Comparison of ENCODE assay signal across 11 mouse cellular contexts in genomic region chr7:44647729-44648128, GRCm38 (mm10). TPM values are rescaled to one million over a fixed set of nuclear protein-coding genes. Genes with fewer than 3 reads are reported as not detected.
DNase-seq lines count a peak whose midpoint lies in the region; TF ChIP-seq lines count a peak whose summit lies in the region.
"Had no signal": no experiment of that assay in that cellular context is flagged by ENCODE, and none has a peak within 500 bp of the region (broad histone marks: within the 10 kb centered on the region; RNA-seq: fewer than 3 reads in every experiment).

No protein-coding gene starts in this region.

- WGBS in lung, adult 2 months: 36% methylated on average over 10 of the region's 10 CpGs
- 24% methylated on average over 10 of the region's 10 CpGs for WGBS in small intestine, adult 2 months

- H3K4me1 ChIP-seq in lung, adult 2 months (ENCODE audit: control insufficient read depth, insufficient read depth, low read length): 0 out of 2 replicates have a peak, but pooled peaks cover 2% of the 10 kb centered on the region
- no peaks in the 10 kb centered on the region for H3K4me1 ChIP-seq in small intestine, adult 2 months (ENCODE audit: control insufficient read depth, insufficient read depth, insufficient read length, low read length)

- no peaks in the 10 kb centered on the region for H3K27me3 ChIP-seq in small intestine, adult 2 months (ENCODE audit: control insufficient read depth, insufficient read depth, low read length)

- TF ChIP-seq CTCF in lung, adult 2 months (IDR thresholded peaks at IDR 0.05; ENCODE audit: insufficient read depth, low read length): no peak
- TF ChIP-seq CTCF in small intestine, adult 2 months (IDR thresholded peaks at IDR 0.05; ENCODE audit: extremely low read depth, insufficient read length, insufficient replicate concordance, low read depth, low read length): no peak

- no peak overlapping the region for H3K4me3 ChIP-seq in lung, adult 2 months (replicated peaks; ENCODE audit: extremely low read depth, low read depth, low read length)
- H3K4me3 ChIP-seq in small intestine, adult 2 months (ENCODE audit: low read depth, low read length): no peak overlapping the region
- H3K4me3 ChIP-seq: erythroblast, embryonic 14.5 days had no signal

- intact Hi-C loops in gastrocnemius, postnatal 14 days (cut with DNase I; ENCODE audit: low total_unique reads): loop anchor here (2.0 kb wide), 1 partner anchor 61 kb away; the partner anchor contains the start of gene Izumo2
- intact Hi-C loops in gastrocnemius, postnatal 36 days (cut with DNase I): loop anchor here (10.0 kb wide), 1 partner anchor 177 kb away; no protein-coding TSS in a partner anchor
- intact Hi-C loops in left cerebral cortex, postnatal 4 days (cut with DNase I): no loop called here

- H3K27ac ChIP-seq in small intestine, adult 2 months (ENCODE audit: insufficient read depth, low read depth, low read length): peak overlapping the region; percentile 46
- H3K27ac ChIP-seq: liver, embryonic 14.5 days had no signal

- TF ChIP-seq POLR2A in lung, adult 2 months (IDR thresholded peaks at IDR 0.05; ENCODE audit: borderline replicate concordance, extremely low read depth, low read depth, low read length): no peak
- TF ChIP-seq POLR2A in small intestine, adult 2 months (IDR thresholded peaks at IDR 0.05; ENCODE audit: low read depth, low read length): no peak

- DNase-seq in gastrocnemius, postnatal 14 days: peak; percentile 44
- DNase-seq in gastrocnemius, postnatal 36 days: no peak
- peak; percentile 36 to 46 for DNase-seq in heart, adult 9 months (ENCODE audit: low spot score in 2 of 2)
- peak; percentile 64 for DNase-seq in lung, adult 2 months
- DNase-seq in spleen, postnatal 10 days (ENCODE audit: low spot score in 2 of 2): no peak
- no peak for DNase-seq in cerebellum, postnatal 14 days
- no peak for DNase-seq in left cerebral cortex, postnatal 4 days

- peaks cover 67% of the 10 kb centered on the region for H3K36me3 ChIP-seq in small intestine, adult 2 months (ENCODE audit: control insufficient read depth, insufficient read depth, low read length)
- H3K36me3 ChIP-seq: G1E had no signal

RNA-seq across cellular contexts. Expression of gene Myh14, which starts 22.9 kb away (rescaled TPM):
- 10 to 100 TPM; 20.6 to 24.4 TPM for total RNA-seq in gastrocnemius, postnatal 14 days (2021)
- 10 to 100 TPM; 22.5 to 29.7 TPM for total RNA-seq in gastrocnemius, postnatal 36 days (2021)
- polyA plus RNA-seq in lung, adult 2 months (2012; rRNA removed): 223 and 227 TPM in 2 replicates
- polyA plus RNA-seq in small intestine, adult 2 months (2012; rRNA removed): 196 and 563 TPM in 2 replicates
- total RNA-seq in left cerebral cortex, postnatal 4 days (2021): 1 to 10 TPM; 3.0 to 5.7 TPM
- total RNA-seq: G1E had no signal
- polyA plus RNA-seq: G1E had no signal

RNA-seq across cellular contexts. Expression of gene Kcnc3, which starts 57.3 kb away (rescaled TPM):
- total RNA-seq in gastrocnemius, postnatal 14 days (2021): 1 to 10 TPM; 2.9 to 3.1 TPM
- total RNA-seq in gastrocnemius, postnatal 36 days (2021): 1 to 10 TPM; 5.3 to 5.7 TPM
- polyA plus RNA-seq in lung, adult 2 months (2012; rRNA removed): 36.0 and 42.5 TPM in 2 replicates
- polyA plus RNA-seq in small intestine, adult 2 months (2012; rRNA removed): 3.1 and 3.4 TPM in 2 replicates
- 10 to 100 TPM; 31.0 to 33.0 TPM for total RNA-seq in left cerebral cortex, postnatal 4 days (2021)
- polyA plus RNA-seq: G1E had no signal

Comparison
In these comparisons a context has a peak if more than half of its experiments do, and no peak if none do; other contexts are left out.
1. DNase-seq: peak in gastrocnemius, postnatal 14 days (single experiment), heart, adult 9 months (2 of 2) and lung, adult 2 months (single experiment); none in gastrocnemius, postnatal 36 days (0 of 2), spleen, postnatal 10 days (0 of 2), cerebellum, postnatal 14 days (0 of 2) and left cerebral cortex, postnatal 4 days (single experiment).
2. RNA of gene Kcnc3, which starts 57.3 kb away (total RNA-seq): 31.0 to 33.0 TPM in left cerebral cortex, postnatal 4 days; 5.3 to 5.7 TPM in gastrocnemius, postnatal 36 days and 2.9 to 3.1 TPM in gastrocnemius, postnatal 14 days; every median in the first group is over 4 times any median in the second.